Mouse (Mus musculus): Measurements from ENCODE around the gene Scly.

DNA sequence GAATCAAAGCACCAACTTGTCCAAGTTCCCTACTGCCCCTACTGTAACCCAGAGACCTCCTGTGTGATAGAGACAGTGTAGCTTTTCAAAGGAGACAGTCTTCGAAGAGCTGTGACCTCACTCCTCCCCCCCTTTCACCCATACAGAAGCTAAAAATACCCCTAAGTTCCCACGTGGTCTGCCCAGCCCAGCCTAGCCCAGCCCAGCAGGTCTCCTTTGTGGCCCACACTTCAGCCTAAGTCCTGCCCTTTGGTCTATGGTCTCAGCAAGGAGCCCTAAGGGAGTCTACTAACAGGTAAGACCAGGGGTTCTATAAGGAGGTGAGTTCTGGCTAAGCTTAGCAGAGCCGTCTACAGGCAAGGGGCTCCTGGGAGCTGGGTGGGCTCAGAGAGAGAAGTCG lies 52.7 kb downstream of the Scly start, which contains the start of gene Klhl30:
- TF ChIP-seq TAL1 (IDR thresholded peaks at IDR 0.05; ENCODE audit: low read length) (no peak), GATA1 (IDR thresholded peaks at IDR 0.05; ENCODE audit: low read length) (no peak)

All from erythroblast, embryonic 14.5 days (primary cell).